8 mouse cellular contexts compared by ENCODE assay signal in the genomic region with DNA sequence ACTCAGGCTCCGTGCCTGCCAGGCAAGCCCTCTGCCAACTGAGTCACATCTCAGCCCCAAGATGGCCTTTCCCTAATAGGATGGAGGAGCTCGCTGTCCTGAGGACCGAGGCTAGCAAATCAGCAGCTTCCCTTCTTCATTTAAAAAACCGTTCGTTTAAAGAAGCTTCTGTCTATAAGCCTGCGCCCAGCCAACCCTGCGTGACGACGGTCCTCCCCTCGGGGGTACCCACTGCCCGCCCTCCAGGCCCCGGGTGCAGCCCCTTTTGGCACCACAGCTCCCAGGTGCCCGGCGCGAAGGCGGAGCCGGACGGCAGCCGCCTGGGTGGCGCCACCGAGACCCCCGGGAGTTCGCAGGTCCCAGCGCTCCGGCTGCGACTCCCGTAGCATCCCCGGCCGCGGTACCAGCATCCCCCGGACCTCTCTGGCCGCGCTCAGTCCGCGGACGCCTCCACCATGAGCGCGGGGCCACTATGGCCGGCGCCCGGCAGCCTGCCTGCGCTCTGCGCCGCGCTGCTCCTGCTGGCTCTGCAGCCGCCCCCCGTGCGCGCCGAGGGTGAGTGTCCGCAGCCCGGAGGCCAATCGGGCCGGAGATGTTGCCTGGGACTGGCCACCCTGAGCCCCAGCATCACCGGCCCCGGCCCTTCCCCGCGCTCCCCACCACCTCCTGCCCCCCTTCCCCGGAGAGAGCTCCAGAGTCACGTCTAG. TPM values are rescaled to one million over a fixed set of nuclear protein-coding genes. Genes with fewer than 3 reads are reported as not detected.
A peak's percentile ranks its signal among the peaks of the same experiment; 100 is the strongest.
DNase-seq lines count a peak whose midpoint lies in the region; ATAC-seq and TF ChIP-seq lines count a peak whose summit lies in the region.

A gene (plus strand): TSS at position 51 of the 707 bp plus-strand sequence.

- peak within 1 kb of the TSS; percentile 78 for H3K4me2 ChIP-seq in lung, embryonic 14.5 days
- peak within 1 kb of the TSS; percentile 70 for H3K4me2 ChIP-seq in hindbrain, embryonic 14.5 days (replicated peaks)
- H3K4me2 ChIP-seq in neural tube, embryonic 11.5 days (ENCODE audit: low read depth) = peak within 1 kb of the TSS; percentile 80

- H3K36me3 ChIP-seq in lung, embryonic 14.5 days (ENCODE audit: insufficient read depth) = no peaks in the 10 kb centered on the region
- no peaks in the 10 kb centered on the region for H3K36me3 ChIP-seq in hindbrain, embryonic 14.5 days (replicated peaks; ENCODE audit: control insufficient read depth, insufficient read depth)
- H3K36me3 ChIP-seq in neural tube, embryonic 11.5 days (ENCODE audit: control insufficient read depth, insufficient read depth, low read length) = no peaks in the 10 kb centered on the region

- no peak within 1 kb of the TSS for H3K27ac ChIP-seq in lung, embryonic 14.5 days (ENCODE audit: low read depth)
- no peak within 1 kb of the TSS for H3K27ac ChIP-seq in hindbrain, embryonic 14.5 days
- H3K27ac ChIP-seq in neural tube, embryonic 11.5 days (ENCODE audit: low read depth, low read length) = no peak within 1 kb of the TSS

- WGBS in lung, embryonic 14.5 days = under 1% methylated on average over 59 of the region's 60 CpGs
- under 1% methylated on average over 56 of the region's 60 CpGs for WGBS in hindbrain, embryonic 14.5 days
- under 1% methylated on average over 60 of the region's 60 CpGs for WGBS in neural tube, embryonic 11.5 days

- H3K9ac ChIP-seq in lung, embryonic 14.5 days = peak within 1 kb of the TSS; percentile 29; the same call in 1 of the 2 replicates
- peak within 1 kb of the TSS; percentile 59 for H3K9ac ChIP-seq in hindbrain, embryonic 14.5 days
- peak within 1 kb of the TSS; percentile 49 for H3K9ac ChIP-seq in neural tube, embryonic 11.5 days (ENCODE audit: low read length)

- no peak for TF ChIP-seq CTCF in lung, embryonic 14.5 days (IDR thresholded peaks at IDR 0.05; ENCODE audit: low read depth)

- H3K27me3 ChIP-seq in lung, embryonic 14.5 days (ENCODE audit: insufficient read depth, low read length) = peaks cover 26% of the 10 kb centered on the region
- peaks cover 42% of the 10 kb centered on the region for H3K27me3 ChIP-seq in hindbrain, embryonic 14.5 days (ENCODE audit: control insufficient read depth, insufficient read depth, low read length)
- peaks cover 25% of the 10 kb centered on the region for H3K27me3 ChIP-seq in neural tube, embryonic 11.5 days (ENCODE audit: control insufficient read depth, insufficient read depth, low read length)

- peak within 1 kb of the TSS; percentile 47 for H3K4me3 ChIP-seq in lung, embryonic 14.5 days (ENCODE audit: low read depth, low read length)
- peak within 1 kb of the TSS; percentile 46 for H3K4me3 ChIP-seq in hindbrain, embryonic 14.5 days (replicated peaks; ENCODE audit: low read length)
- H3K4me3 ChIP-seq in neural tube, embryonic 11.5 days (ENCODE audit: low read depth, low read length) = peak within 1 kb of the TSS; percentile 41

- H3K4me1 ChIP-seq in lung, embryonic 14.5 days (ENCODE audit: insufficient read depth) = no peaks in the 10 kb centered on the region
- peaks cover 5% of the 10 kb centered on the region; the same call in 1 of the 2 replicates for H3K4me1 ChIP-seq in hindbrain, embryonic 14.5 days (replicated peaks; ENCODE audit: control insufficient read depth, insufficient read depth, low read length)
- no peaks in the 10 kb centered on the region for H3K4me1 ChIP-seq in neural tube, embryonic 11.5 days (ENCODE audit: control insufficient read depth, insufficient read depth, low read length)

- peak; percentile 34 to 45 for DNase-seq in cerebellum, postnatal 10 days
- DNase-seq in cerebellum, postnatal 36 days = no peak
- peak; percentile 33 for DNase-seq in lung, embryonic 14.5 days
- DNase-seq in lung, postnatal 14 days = no peak
- peak; percentile 26 for DNase-seq in hindbrain, embryonic 14.5 days (ENCODE audit: low spot score)
- DNase-seq in neural tube, embryonic 11.5 days (ENCODE audit: low spot score) = peak; percentile 36
- DNase-seq in layer of hippocampus, adult 9-10 months (ENCODE audit: low spot score) = no peak
- DNase-seq in urinary bladder, postnatal 14 days (ENCODE audit: low spot score) = no peak

- no peaks in the 10 kb centered on the region for H3K9me3 ChIP-seq in lung, embryonic 14.5 days (ENCODE audit: low read depth, low read length)
- H3K9me3 ChIP-seq in hindbrain, embryonic 14.5 days (ENCODE audit: control insufficient read depth, low read length) = no peaks in the 10 kb centered on the region
- no peaks in the 10 kb centered on the region for H3K9me3 ChIP-seq in neural tube, embryonic 11.5 days (ENCODE audit: control insufficient read depth, low read length)

- peak; percentile 78 for ATAC-seq in lung, embryonic 14.5 days (ENCODE audit: insufficient read depth)
- peak; percentile 48 for ATAC-seq in hindbrain, embryonic 14.5 days (ENCODE audit: low FRiP score)
- ATAC-seq in neural tube, embryonic 11.5 days (ENCODE audit: insufficient read depth, low FRiP score, low TSS enrichment) = peak; percentile 60

RNA-seq across cellular contexts. Expression of the gene that starts here (rescaled TPM):
- 0.26 and 0.46 TPM in 2 replicates for polyA plus RNA-seq in lung, embryonic 14.5 days (2014; fragmentation: Nextera tagmentation; extraction: Ambion mirVana)
- polyA plus RNA-seq in hindbrain, embryonic 14.5 days (2014; fragmentation: Nextera tagmentation; extraction: Ambion mirVana) = 0.39 and 0.65 TPM in 2 replicates
- polyA plus RNA-seq in neural tube, embryonic 11.5 days (2014; fragmentation: Nextera tagmentation; extraction: Ambion mirVana) = 0.78 and 1.1 TPM in 2 replicates

Comparison
In these comparisons a context has a peak if more than half of its experiments do, and no peak if none do; other contexts are left out.
1. DNase-seq: peak in cerebellum, postnatal 10 days (2 of 2) and neural tube, embryonic 11.5 days (single experiment); none in cerebellum, postnatal 36 days (0 of 2), lung, postnatal 14 days (single experiment), layer of hippocampus, adult 9-10 months (single experiment) and urinary bladder, postnatal 14 days (single experiment).
2. Peak in DNase-seq, ATAC-seq, H3K4me3 ChIP-seq, H3K9ac ChIP-seq and H3K4me2 ChIP-seq in lung, embryonic 14.5 days; RNA of the gene not detected or under 1 TPM.
3. Peak in DNase-seq, ATAC-seq, H3K4me3 ChIP-seq, H3K9ac ChIP-seq and H3K4me2 ChIP-seq in hindbrain, embryonic 14.5 days; RNA of the gene not detected or under 1 TPM.
4. Peak in every context shown above with its lines, with median percentiles within 50 percentile points of each other: ATAC-seq, H3K4me2 ChIP-seq, H3K4me3 ChIP-seq and H3K9ac ChIP-seq.